Mouse (Mus musculus) CH12F3 (cell line): ENCODE results near the gene Jup.
"Not testable (repeated sequence)": the region's sequence is repeated elsewhere in the genome, so short reads cannot be mapped to it uniquely, and the experiment has no call there.

ENCODE experiments used
- in situ Hi-C: fragments of 300-500 bp; cut with MboI; formaldehyde crosslinking; loops from 2 replicates; pipeline ENCODE4 v1.14.3; 2020; ENCODE audit warnings: low sequenced_read_pairs

The Jup gene

DNA sequence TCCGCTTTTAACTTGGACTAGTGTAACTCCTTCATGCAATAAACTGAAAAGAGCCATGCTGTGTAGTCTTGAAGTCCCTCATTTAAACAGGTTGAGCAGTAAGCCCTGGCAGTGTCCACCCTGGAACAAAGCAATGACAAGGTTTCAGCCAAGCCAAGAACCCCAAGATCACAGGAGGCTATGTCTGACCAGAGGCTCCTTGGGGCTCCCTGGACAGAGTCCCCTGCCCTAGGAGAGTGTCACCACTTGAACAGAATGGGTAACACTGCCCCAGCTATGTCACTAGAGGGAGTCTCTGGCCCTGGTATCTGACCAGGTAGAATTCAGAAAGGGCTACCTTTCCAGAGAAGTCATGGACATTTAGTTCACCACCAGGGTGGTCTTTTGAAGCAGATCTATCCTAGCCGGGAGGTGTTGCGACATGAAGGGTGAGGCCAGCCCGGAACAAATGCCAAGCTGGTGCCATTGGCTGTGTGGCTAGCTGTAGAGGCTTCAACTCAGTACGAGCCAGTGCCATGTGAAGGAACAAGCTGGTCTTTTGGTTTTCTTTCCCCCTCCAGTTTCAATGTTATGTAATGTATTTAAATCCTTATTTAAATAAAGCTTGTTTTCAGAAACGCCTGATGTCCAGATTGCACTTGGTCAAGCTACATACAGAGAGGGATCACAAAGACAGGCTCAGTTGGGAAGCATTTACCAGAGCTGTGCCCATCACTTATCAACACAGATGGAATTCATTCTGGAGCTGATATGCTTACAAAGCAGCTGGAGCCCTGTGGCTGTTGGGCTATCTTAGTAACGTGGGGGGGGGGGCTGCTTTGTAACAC, 75.9 kb downstream of the Jup start:
- in situ Hi-C loops: not testable (repeated sequence)

DNA sequence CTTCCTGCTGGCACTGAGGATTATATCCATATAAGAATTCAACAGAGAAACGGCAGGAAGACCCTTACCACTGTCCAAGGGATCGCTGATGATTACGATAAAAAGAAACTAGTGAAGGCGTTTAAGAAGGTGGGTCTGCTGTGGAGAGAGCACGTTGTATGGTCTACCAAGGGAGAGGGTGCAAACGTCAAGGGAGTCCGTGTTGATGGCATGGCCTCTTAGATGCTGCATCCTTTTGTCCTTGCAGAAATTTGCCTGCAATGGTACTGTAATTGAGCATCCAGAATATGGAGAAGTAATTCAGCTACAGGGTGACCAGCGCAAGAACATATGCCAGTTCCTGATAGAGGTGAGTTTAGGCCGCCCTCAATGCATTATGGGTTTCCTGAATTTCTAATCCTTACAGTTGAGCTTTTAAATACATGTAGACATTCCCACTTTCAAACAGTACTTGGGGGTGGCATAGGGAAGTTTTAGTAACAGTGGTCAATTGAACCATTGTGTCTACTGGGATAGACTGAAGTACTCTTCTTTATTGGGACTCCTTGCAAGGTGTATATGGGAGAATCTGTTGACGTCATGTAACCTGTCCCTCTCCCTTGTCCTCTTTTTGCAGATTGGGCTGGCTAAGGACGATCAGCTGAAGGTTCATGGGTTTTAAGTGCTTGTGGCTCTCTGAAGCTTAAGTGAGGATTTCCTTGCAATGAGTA, 76.7 kb downstream of the Jup start:
- in situ Hi-C loops: not testable (repeated sequence)

DNA sequence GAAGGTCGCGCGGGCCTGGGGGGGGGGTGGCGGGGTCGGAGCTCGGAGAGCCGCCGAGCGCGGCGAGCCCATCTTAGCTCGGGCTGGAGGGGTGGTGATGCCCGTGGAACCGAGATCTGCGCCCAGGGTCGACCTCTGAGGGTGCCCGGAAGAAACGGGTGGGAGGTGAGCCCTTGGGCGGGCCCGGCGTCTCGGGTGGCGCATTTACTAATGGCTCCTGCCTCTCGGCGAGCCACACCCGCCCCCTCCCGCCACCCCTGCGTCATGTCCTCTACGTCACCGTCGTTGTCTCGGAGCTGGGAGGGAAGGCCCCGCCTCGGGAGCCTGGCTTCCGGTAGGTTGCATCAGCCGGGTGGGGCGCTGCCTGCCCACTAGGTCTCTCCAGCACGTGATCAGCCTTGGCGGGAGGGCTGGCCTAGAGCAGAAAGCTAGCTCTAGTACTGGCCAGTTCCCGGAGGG, 77.4 kb downstream of the Jup start:
- in situ Hi-C loops: no loop called here

- in situ Hi-C loops: no loop called here
Measured at GRCm38 (mm10) chr11:100319492-100320171, 77.9 kb downstream of the Jup start, which contains the start of gene Eif1. Eif1 (plus strand) TSS chr11:100319885.
